Mouse (Mus musculus): ENCODE results near the gene Ptma. TPM values are rescaled to one million over a fixed set of nuclear protein-coding genes. Genes with fewer than 3 reads are reported as not detected.
"Not testable (repeated sequence)": the region's sequence is repeated elsewhere in the genome, so short reads cannot be mapped to it uniquely, and the experiment has no call there.

Gene Ptma
- total RNA-seq, 2 experiments from 2014 or later, result 453 to 549 TPM

- DNase-seq (ENCODE audit: low spot score in 2 of 2), result no peak
These were observed 11.9 kb downstream of the Ptma start for GRCm38 (mm10) chr1:86538383-86538782.

GRCm38 (mm10) chr1:86539583-86539982 is 13.1 kb downstream of the Ptma start:
- DNase-seq (ENCODE audit: low spot score in 2 of 2), result not testable (repeated sequence)

GRCm38 (mm10) chr1:86542584-86542983 is 16.1 kb downstream of the Ptma start:
- no peak for DNase-seq (ENCODE audit: low spot score in 2 of 2)

- DNase-seq (ENCODE audit: low spot score in 2 of 2), result no peak
These were observed 20.3 kb downstream of the Ptma start for GRCm38 (mm10) chr1:86546797-86547196.

- no peak for DNase-seq (ENCODE audit: low spot score in 2 of 2)
These were observed 24.8 kb downstream of the Ptma start for GRCm38 (mm10) chr1:86551299-86551698.

GRCm38 (mm10) chr1:86551877-86552276 is 25.4 kb downstream of the Ptma start:
- no peak for DNase-seq (ENCODE audit: low spot score in 2 of 2)

GRCm38 (mm10) chr1:86555665-86556064 is 29.1 kb downstream of the Ptma start:
- no peak for DNase-seq (ENCODE audit: low spot score in 2 of 2)

- DNase-seq (ENCODE audit: low spot score in 2 of 2), result no peak
These were observed 31.3 kb downstream of the Ptma start for GRCm38 (mm10) chr1:86557872-86558271.

GRCm38 (mm10) chr1:86559232-86559631 is 32.7 kb downstream of the Ptma start:
- no peak for DNase-seq (ENCODE audit: low spot score in 2 of 2)

GRCm38 (mm10) chr1:86562663-86563062 is 36.1 kb downstream of the Ptma start:
- no peak for DNase-seq (ENCODE audit: low spot score in 2 of 2)

- DNase-seq (ENCODE audit: low spot score in 2 of 2), result no peak
These were observed 41.9 kb downstream of the Ptma start for GRCm38 (mm10) chr1:86568409-86568808.

- DNase-seq (ENCODE audit: low spot score in 2 of 2), result no peak
These were observed 42.9 kb downstream of the Ptma start for GRCm38 (mm10) chr1:86569292-86569860.

GRCm38 (mm10) chr1:86571381-86571780 is 44.9 kb downstream of the Ptma start:
- no peak for DNase-seq (ENCODE audit: low spot score in 2 of 2)

GRCm38 (mm10) chr1:86571941-86572340 is 45.4 kb downstream of the Ptma start:
- no peak for DNase-seq (ENCODE audit: low spot score in 2 of 2)

Other genes with a start within 250 kb of the Ptma start
- 1 to 10 TPM; 2.4 to 2.6 TPM for gene B3gnt7, start 223.9 kb upstream of the Ptma start, total RNA-seq (2021)
- gene Ncl, start 167.3 kb upstream of the Ptma start, total RNA-seq (2021), result 100 to 1,000 TPM; 156 to 157 TPM
- not detected for gene Nmur1, start 100.5 kb upstream of the Ptma start, total RNA-seq (2021)
- gene Tex44, start 100.4 kb upstream of the Ptma start, total RNA-seq (2021), result not detected
- 10 to 100 TPM; 57.8 to 61.8 TPM for gene Pde6d, start 55.9 kb downstream of the Ptma start, total RNA-seq (2021)
- gene Cops7b, start 56.2 kb downstream of the Ptma start, total RNA-seq (2021), result 10 to 100 TPM; 22.8 to 24.4 TPM
- 10 to 100 TPM in 1 of 2 experiments, 1 to 10 TPM in 1; 9.9 to 11.8 TPM for gene Nppc, start 143.8 kb downstream of the Ptma start, total RNA-seq (2021)
- gene Dis3l2, start 177.1 kb downstream of the Ptma start, total RNA-seq (2021), result 10 to 100 TPM; 24.7 to 25.9 TPM